Mouse (Mus musculus) layer of hippocampus, adult 9-10 months (tissue): ENCODE measurements around the gene Gm17349.
"Not testable (repeated sequence)": the region's sequence is repeated elsewhere in the genome, so short reads cannot be mapped to it uniquely, and the experiment has no call there.

ENCODE experiments used
- DNase-seq: peaks from one replicate; pipeline ENCODE4 v3.0.0; 2022; ENCODE audit warnings: low spot score

Gm17349 gene

GRCm38 (mm10) chr15:99717386-99718334 lies 12.4 kb upstream of the Gm17349 start, which contains the start of gene Gpd1:
Gene Gpd1, plus strand, starts transcription at chr15:99717515.
- DNase-seq, result no peak

DNA sequence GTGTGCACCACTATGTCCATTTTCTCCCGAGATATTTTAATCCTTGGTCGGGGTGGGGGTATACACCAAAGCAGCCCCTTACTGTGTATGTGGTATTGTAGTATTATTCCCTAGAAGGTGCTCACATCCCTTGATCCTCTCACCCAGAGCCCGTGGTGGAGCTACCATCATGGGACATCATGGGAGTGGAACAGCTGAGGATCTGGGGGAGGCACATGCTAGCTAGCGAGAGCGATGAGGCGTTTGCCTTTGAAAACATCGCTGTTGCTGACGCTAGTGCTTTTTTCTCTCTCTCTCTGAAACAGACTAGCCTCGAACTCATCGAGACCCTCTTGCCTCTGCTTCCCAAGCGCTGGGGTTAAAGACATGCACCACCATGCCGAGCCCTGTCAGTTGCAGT lies 11.5 kb upstream of the Gm17349 start:
- no peak for DNase-seq

GRCm38 (mm10) chr15:99715982-99716746 lies 10.9 kb upstream of the Gm17349 start:
- DNase-seq, result no peak

GRCm38 (mm10) chr15:99715361-99715865 lies 10.1 kb upstream of the Gm17349 start:
- no peak for DNase-seq

- peak; percentile 77 for DNase-seq
Observed at GRCm38 (mm10) chr15:99714858-99715257, 9.6 kb upstream of the Gm17349 start.

DNA sequence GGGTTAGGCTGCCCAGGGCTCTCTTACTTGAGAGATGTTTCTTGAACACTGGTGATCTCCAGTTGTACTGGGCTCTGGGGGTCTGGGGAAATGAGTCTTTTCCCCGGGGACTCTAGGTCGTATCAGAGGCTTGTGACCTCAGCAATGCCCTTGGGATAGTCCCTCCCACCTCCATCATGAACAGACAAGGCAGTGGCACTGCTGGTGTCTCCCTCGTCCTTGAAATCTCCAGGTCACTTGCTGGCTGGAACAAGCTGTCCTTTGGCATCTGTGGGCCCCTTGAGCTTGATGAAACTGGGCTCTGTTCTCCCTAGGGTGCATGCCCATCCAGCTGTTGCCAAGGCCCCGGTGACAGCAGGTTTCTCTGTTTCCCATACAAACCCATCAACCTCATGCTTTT lies 8.9 kb upstream of the Gm17349 start:
- no peak for DNase-seq

GRCm38 (mm10) chr15:99713569-99713968 lies 8.3 kb upstream of the Gm17349 start:
- no peak for DNase-seq

DNA sequence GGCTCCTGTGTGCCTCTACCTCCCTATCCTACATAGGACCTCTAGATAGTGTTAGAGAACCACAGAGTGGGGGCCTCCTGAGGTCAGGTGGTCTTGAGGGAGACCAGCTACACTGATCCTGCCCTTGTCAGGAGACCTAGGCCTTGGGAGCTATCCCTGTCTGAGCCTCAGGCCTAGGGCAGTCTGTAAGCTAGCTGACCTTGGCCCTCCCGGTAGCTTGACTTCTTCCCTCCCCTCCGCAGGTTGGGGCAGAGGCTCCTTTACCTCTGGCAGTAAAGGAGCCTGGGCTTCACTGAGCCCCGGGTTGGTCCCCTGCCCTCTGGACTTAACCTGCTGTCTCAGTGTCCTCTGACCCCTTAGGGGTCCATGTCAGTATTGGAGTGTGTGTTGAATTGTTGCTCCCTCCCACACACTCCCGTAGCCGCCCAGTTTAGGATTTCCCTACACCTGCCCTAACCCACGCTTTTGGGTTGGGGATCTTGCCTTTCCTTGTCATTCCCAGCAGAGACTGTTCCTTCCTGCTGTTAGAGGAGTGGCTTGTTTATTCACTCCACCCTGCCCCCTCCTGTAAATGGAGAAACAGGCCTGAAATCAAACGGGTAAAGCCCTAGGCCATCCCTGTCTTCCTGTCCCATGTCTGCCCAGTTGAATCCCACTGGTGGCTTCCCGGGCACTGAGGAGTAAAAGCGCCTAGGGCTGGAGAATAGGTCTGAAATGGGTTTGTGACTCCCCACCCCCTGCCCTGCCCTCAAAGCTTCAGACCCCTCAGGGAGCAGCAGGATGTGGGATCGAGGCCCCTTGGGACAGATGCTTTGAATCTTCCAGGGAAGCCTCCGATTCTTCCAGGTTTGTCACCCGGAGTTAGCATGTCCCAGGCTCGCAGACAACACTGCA lies 7.6 kb upstream of the Gm17349 start:
- DNase-seq, result no peak

GRCm38 (mm10) chr15:99711491-99711890 lies 6.2 kb upstream of the Gm17349 start:
- no peak for DNase-seq

DNA sequence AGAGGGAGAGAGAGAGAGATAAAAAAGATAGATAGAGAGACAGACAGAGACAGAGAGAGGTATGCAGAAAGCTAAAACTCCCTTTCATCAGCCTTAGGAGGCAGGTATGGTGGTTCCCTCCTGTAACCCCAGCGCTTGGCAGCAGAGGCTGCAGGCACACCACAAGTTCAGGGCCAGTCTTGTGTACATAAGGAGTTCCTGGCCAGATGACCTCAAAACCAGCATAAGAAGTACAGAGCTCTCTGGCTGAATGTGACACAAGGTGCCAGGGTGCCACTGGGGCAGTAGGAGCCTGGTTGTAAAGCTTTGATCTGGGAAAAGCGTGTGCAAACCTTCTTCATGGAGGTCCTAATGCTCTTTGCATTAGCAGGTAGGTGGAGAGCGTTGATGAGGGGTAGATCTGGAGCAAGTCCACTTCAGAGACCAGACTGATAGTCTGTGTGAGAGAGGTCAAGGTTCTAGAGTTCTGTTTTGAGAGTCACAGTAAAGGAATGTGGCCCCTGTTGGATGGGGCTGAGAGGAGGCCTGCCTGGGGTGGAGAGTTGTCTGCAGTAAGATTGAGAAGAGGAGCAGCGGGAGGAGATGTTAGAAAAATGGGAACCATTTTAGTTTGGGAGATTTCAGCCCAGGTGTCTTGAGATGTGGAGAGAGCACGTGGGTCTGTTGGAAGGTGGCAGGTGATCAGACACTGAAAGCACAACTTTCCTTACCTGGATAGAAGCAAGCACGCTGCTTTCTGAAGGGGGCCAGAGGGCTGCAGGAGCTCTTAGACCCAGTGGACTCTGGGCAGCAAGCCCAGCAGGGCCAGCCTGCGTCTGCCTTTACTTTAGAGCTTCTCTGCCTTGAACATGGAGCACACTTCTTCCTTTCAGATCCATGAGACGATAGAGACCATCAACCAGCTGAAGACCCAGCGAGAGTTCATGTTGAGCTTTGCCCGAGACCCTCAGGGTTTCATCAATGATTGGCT lies 5.2 kb upstream of the Gm17349 start:
- DNase-seq, result no peak

GRCm38 (mm10) chr15:99708176-99708575 lies 2.9 kb upstream of the Gm17349 start:
- no peak for DNase-seq

GRCm38 (mm10) chr15:99704881-99705280 lies 409 bp downstream of the Gm17349 start:
- DNase-seq, result no peak

GRCm38 (mm10) chr15:99704041-99704681 lies 1.1 kb downstream of the Gm17349 start:
- no peak for DNase-seq

DNA sequence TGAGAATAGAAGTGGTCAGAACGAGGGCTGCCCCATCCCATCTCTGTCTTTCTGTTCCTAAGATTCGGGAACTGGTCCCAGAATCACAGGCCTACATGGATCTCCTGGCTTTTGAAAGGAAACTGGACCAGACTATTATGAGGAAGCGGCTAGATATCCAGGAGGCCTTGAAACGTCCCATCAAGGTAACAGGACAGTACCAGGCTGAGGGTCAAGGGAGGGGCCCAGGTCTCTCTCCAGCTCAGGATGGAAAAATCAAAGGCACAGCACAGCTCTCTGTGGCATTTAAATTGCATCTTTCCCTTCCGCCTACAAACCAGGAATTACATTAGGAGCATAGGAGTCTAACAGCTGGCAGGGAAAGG lies 1.6 kb downstream of the Gm17349 start:
- no peak for DNase-seq

DNA sequence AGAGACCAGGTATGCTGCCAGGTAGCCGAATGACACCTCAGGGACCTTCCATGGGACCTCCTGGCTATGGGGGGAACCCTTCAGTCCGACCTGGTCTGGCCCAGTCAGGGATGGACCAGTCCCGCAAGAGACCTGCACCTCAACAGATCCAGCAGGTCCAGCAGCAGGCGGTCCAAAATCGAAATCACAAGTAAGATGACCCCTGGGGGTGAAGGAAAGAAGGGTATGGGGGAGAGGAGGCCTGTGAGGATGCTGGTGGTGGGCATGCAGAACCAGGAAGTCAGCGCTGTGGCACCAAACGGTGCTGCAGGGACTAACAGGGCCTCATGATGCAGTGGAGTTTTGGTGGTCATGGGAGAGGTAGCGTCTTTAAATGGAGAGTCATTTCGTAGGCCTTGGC lies 2.2 kb downstream of the Gm17349 start:
- DNase-seq, result no peak

GRCm38 (mm10) chr15:99701999-99702900 lies 3.0 kb downstream of the Gm17349 start, which contains the start of gene Smarcd1:
Gene Smarcd1, plus strand, starts transcription at chr15:99702129.
- DNase-seq, result peak; percentile 83

DNA sequence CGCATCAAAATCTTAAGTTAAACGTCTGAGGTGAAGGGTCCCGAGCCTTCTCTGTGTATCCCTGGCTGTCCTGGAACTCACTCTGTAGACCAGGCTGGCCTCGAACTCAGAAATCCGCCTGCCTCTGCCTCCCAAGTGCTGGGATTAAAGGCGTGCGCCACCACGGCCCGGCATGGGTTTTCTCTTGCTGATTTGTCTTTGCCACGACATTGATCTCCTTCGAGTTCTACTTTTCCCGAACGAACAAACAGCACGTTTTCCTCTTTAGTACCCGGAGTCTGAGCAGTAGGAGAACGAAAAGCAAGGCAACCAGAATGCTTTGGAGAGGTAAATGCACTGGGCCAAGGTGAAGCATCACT lies 3.7 kb downstream of the Gm17349 start:
- DNase-seq, result not testable (repeated sequence)

DNA sequence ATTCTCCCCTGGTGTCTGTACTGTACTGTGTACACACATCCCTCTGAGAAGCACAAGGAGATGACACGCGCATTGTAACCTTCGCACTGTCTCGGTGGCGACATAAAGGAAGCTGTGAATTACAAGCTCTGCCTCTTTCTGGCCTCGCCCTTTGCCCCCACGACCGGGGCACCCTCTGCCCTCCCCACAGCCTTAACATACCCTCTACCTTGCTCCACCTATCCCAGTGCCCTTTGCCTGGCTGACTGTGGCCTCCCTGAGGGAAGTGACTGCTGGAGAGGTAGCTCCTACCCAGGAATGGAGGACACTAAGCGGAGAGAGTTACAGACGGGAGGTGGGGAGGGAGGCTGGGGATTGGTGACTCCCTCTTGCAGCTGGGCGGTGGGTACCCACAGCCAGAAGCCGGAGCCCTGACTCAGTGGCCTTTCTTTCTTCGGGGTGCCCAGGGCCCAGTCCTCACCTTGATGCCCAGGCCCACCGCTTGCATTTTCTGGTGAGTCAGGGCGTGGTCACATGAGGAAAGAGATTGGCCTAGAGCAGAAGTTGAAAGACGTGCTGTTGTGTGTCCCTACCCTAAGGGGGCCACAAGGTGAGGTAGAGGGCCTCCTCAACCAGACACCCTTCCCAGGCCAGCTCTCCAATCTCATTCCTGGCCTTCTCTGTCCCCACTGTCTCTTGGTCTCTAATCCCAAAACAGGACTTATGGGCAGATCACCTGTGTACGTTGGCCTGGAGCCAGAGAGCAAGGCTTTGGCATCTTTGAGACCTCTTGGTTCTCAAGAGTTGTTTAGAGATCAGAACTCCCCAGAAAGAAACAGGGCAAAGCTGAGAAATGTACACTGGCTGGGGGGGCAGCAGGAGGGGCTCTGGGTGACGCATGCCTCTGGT lies 4.8 kb downstream of the Gm17349 start:
- no peak for DNase-seq
